Mouse (Mus musculus) ES-E14 (cell line): ENCODE results near the gene Dip2b.

Experiments used
- HCFC1 ChIP-seq: IDR thresholded peaks from 2 replicates; pipeline ENCODE4 v1.6.1; 2012; ENCODE audit warnings: low read length, inconsistent platforms, borderline replicate concordance; ENCODE audit not compliant: insufficient read depth
- ZC3H11A ChIP-seq: IDR thresholded peaks from 2 replicates; pipeline ENCODE4 v1.6.1; 2012; ENCODE audit warnings: low read depth, mild to moderate bottlenecking, inconsistent platforms, low read length, borderline replicate concordance
- ZNF384 ChIP-seq: IDR thresholded peaks from 2 replicates; pipeline ENCODE4 v1.6.1; 2012; ENCODE audit warnings: low read depth, low read length, inconsistent platforms

- TF ChIP-seq ZNF384 = no peak
- TF ChIP-seq HCFC1 = no peak
- no peak for TF ChIP-seq ZC3H11A
These were observed 24.8 kb downstream of the Dip2b start for GRCm38 (mm10) chr15:100063229-100063773.
